In the genomic region with DNA sequence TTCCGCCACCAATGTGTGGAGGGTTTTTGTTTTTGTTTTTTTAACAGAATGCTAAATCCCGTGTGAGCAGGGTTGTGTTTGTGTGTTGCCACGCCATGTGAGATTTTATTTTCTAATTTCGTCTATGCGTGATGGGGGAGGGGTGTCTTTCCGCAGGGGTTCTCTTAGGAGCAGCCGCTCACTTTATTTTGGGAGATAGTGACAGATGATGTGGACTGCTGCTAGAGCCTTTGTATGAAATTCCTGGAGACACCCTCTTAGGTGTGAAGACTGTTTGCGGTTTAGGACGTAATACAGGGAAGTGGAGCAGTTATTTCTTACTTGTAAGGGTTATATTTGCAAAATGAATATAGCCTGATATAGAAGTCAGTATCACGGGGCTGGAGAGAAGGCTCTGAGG, we compare ENCODE assay signal across 21 mouse cellular contexts.
DNase-seq lines count a peak whose midpoint lies in the region; ATAC-seq and TF ChIP-seq lines count a peak whose summit lies in the region.
"Had no signal": no experiment of that assay in that cellular context is flagged by ENCODE, and none has a peak within 500 bp of the region (broad histone marks: within the 10 kb centered on the region; RNA-seq: fewer than 3 reads in every experiment).

No protein-coding gene starts in this region.

- no peaks in the 10 kb centered on the region for H3K27me3 ChIP-seq in forebrain, embryonic 13.5 days
- H3K27me3 ChIP-seq in forebrain, embryonic 11.5 days (ENCODE audit: control insufficient read depth, insufficient read depth, low read length), result no peaks in the 10 kb centered on the region
- H3K27me3 ChIP-seq in testis, adult 2 months (ENCODE audit: control insufficient read depth, insufficient read depth, low read length), result no peaks in the 10 kb centered on the region
- H3K27me3 ChIP-seq: intestine, embryonic 15.5 days; Patski had no signal

- peak overlapping the region; percentile 73 for H3K27ac ChIP-seq in forebrain, embryonic 13.5 days
- no peak overlapping the region for H3K27ac ChIP-seq in forebrain, embryonic 11.5 days (ENCODE audit: low read depth, low read length)
- no peak overlapping the region for H3K27ac ChIP-seq in testis, adult 2 months (ENCODE audit: control insufficient read depth, insufficient read depth, low read depth, low read length)
- H3K27ac ChIP-seq: embryonic facial prominence, embryonic 10.5 days; heart, embryonic 13.5 days; hindbrain, embryonic 10.5 days; hindbrain, embryonic 14.5 days; intestine, embryonic 15.5 days had no signal

- H3K9ac ChIP-seq in forebrain, embryonic 13.5 days, result no peak overlapping the region
- H3K9ac ChIP-seq in forebrain, embryonic 11.5 days (ENCODE audit: low read length), result no peak overlapping the region
- H3K9ac ChIP-seq: heart, embryonic 13.5 days; hindbrain, embryonic 14.5 days; intestine, embryonic 15.5 days had no signal

- 88% methylated on average over 10 of the region's 10 CpGs for WGBS in forebrain, embryonic 13.5 days
- 90% methylated on average over 10 of the region's 10 CpGs for WGBS in forebrain, embryonic 11.5 days

- no peak for DNase-seq in forebrain, embryonic 11.5 days (ENCODE audit: low spot score)
- peak; percentile 9 for DNase-seq in layer of hippocampus, adult 11-12 months (ENCODE audit: low spot score)
- no peak for DNase-seq in layer of hippocampus, adult 8-10 months (ENCODE audit: low spot score in 2 of 2)
- DNase-seq in testis, postnatal 14 days (ENCODE audit: low spot score), result no peak
- no peak for DNase-seq in adrenal gland, adult 8-10 months
- no peak for DNase-seq in kidney, postnatal 14 days
- DNase-seq: adrenal gland, postnatal 25 days; B cell, adult 2 months; cerebellum, adult 2 months; gastrocnemius, postnatal 36 days; heart, adult 11 months had no signal

- TF ChIP-seq CTCF in testis, adult 2 months (IDR thresholded peaks at IDR 0.05; ENCODE audit: control insufficient read depth, insufficient read depth, insufficient replicate concordance, low read depth, low read length), result no peak

- no peak for ATAC-seq in forebrain, embryonic 13.5 days
- ATAC-seq in forebrain, embryonic 11.5 days (replicated peaks; ENCODE audit: low FRiP score), result no peak
- ATAC-seq: activated CD4-positive, CD25-positive, alpha-beta regulatory T cell, adult 4 months; CD4-positive, CD25-positive, alpha-beta regulatory T cell, adult 4 months; intestine, embryonic 15.5 days; Patski had no signal

- no peak overlapping the region for H3K4me3 ChIP-seq in forebrain, embryonic 13.5 days
- no peak overlapping the region for H3K4me3 ChIP-seq in forebrain, embryonic 11.5 days (ENCODE audit: low read depth, low read length)
- H3K4me3 ChIP-seq in testis, adult 2 months (ENCODE audit: control insufficient read depth, low read depth, low read length), result peak overlapping the region; percentile 39; the same call in 1 of the 2 replicates
- H3K4me3 ChIP-seq: embryonic facial prominence, embryonic 10.5 days; heart, embryonic 13.5 days; hindbrain, embryonic 10.5 days; intestine, embryonic 15.5 days had no signal

- H3K4me1 ChIP-seq in forebrain, embryonic 13.5 days, result no peaks in the 10 kb centered on the region
- H3K4me1 ChIP-seq in forebrain, embryonic 11.5 days (replicated peaks; ENCODE audit: control insufficient read depth, insufficient read depth, low read length), result no peaks in the 10 kb centered on the region
- peaks cover 22% of the 10 kb centered on the region for H3K4me1 ChIP-seq in testis, adult 2 months (ENCODE audit: control insufficient read depth, insufficient read depth, low read length)
- H3K4me1 ChIP-seq: embryonic facial prominence, embryonic 10.5 days; hindbrain, embryonic 10.5 days; intestine, embryonic 15.5 days had no signal

- H3K4me2 ChIP-seq in forebrain, embryonic 13.5 days, result no peak overlapping the region
- H3K4me2 ChIP-seq in forebrain, embryonic 11.5 days (ENCODE audit: low read depth, low read length, severe bottlenecking), result no peak overlapping the region
- H3K4me2 ChIP-seq: heart, embryonic 13.5 days; hindbrain, embryonic 14.5 days; intestine, embryonic 15.5 days had no signal

- H3K36me3 ChIP-seq in forebrain, embryonic 13.5 days (ENCODE audit: poor library complexity, severe bottlenecking), result peaks cover 33% of the 10 kb centered on the region
- no peaks in the 10 kb centered on the region for H3K36me3 ChIP-seq in forebrain, embryonic 11.5 days (ENCODE audit: control insufficient read depth, insufficient read depth, low read length)
- no peaks in the 10 kb centered on the region for H3K36me3 ChIP-seq in testis, adult 2 months (ENCODE audit: control insufficient read depth, insufficient read depth, low read length)
- H3K36me3 ChIP-seq: embryonic facial prominence, embryonic 10.5 days; intestine, embryonic 15.5 days had no signal

- no peak for TF ChIP-seq POLR2A in testis, adult 2 months (IDR thresholded peaks at IDR 0.05; ENCODE audit: control insufficient read depth, low read depth, low read length)

- H3K9me3 ChIP-seq in forebrain, embryonic 13.5 days (replicated peaks), result no peaks in the 10 kb centered on the region
- H3K9me3 ChIP-seq in forebrain, embryonic 11.5 days (ENCODE audit: control insufficient read depth, low read length), result no peaks in the 10 kb centered on the region
- H3K9me3 ChIP-seq: embryonic facial prominence, embryonic 10.5 days; hindbrain, embryonic 10.5 days; intestine, embryonic 15.5 days had no signal
